Mouse (Mus musculus) cerebellum, adult 11-12 months (tissue): ENCODE results near the gene Stard13.

Experiments
- DNase-seq: peaks from one replicate; pipeline ENCODE4 v3.0.0; 2022

Stard13 gene

GRCm38 (mm10) chr5:151180176-151180785 is 53.4 kb downstream of the Stard13 start:
- DNase-seq: no peak

- DNase-seq: no peak
These were observed 56.5 kb downstream of the Stard13 start for GRCm38 (mm10) chr5:151177171-151177570.

GRCm38 (mm10) chr5:151175897-151176313 is 57.7 kb downstream of the Stard13 start:
- no peak for DNase-seq

GRCm38 (mm10) chr5:151174485-151175460 is 58.9 kb downstream of the Stard13 start:
- no peak for DNase-seq

- DNase-seq: no peak
These were observed 59.9 kb downstream of the Stard13 start for GRCm38 (mm10) chr5:151173774-151174173.

GRCm38 (mm10) chr5:151170168-151170750 is 63.4 kb downstream of the Stard13 start:
- DNase-seq: no peak

GRCm38 (mm10) chr5:151168191-151168590 is 65.4 kb downstream of the Stard13 start:
- no peak for DNase-seq

- no peak for DNase-seq
These were observed 66.0 kb downstream of the Stard13 start for GRCm38 (mm10) chr5:151167641-151168040.

- DNase-seq: no peak
These were observed 67.4 kb downstream of the Stard13 start for GRCm38 (mm10) chr5:151166266-151166665.

GRCm38 (mm10) chr5:151165381-151166016 is 68.1 kb downstream of the Stard13 start:
- DNase-seq: no peak

- no peak for DNase-seq
These were observed 68.8 kb downstream of the Stard13 start for GRCm38 (mm10) chr5:151164815-151165214.

- no peak for DNase-seq
These were observed 71.0 kb downstream of the Stard13 start for GRCm38 (mm10) chr5:151162642-151163041.

GRCm38 (mm10) chr5:151155247-151155646 is 78.4 kb downstream of the Stard13 start:
- no peak for DNase-seq

- no peak for DNase-seq
These were observed 78.9 kb downstream of the Stard13 start for GRCm38 (mm10) chr5:151154780-151155179.

- DNase-seq: no peak
These were observed 79.6 kb downstream of the Stard13 start for GRCm38 (mm10) chr5:151154030-151154429.

- DNase-seq: peak; percentile 11
These were observed 82.1 kb downstream of the Stard13 start for GRCm38 (mm10) chr5:151151549-151151948.

GRCm38 (mm10) chr5:151149509-151149908 is 84.1 kb downstream of the Stard13 start:
- DNase-seq: no peak

GRCm38 (mm10) chr5:151148079-151148478 is 85.6 kb downstream of the Stard13 start:
- no peak for DNase-seq

GRCm38 (mm10) chr5:151145807-151146206 is 87.8 kb downstream of the Stard13 start:
- no peak for DNase-seq

- no peak for DNase-seq
These were observed 89.7 kb downstream of the Stard13 start for GRCm38 (mm10) chr5:151143955-151144354.

- DNase-seq: peak; percentile 6
These were observed 90.7 kb downstream of the Stard13 start for GRCm38 (mm10) chr5:151142671-151143601.

GRCm38 (mm10) chr5:151142241-151142640 is 91.4 kb downstream of the Stard13 start:
- DNase-seq: no peak
